8 mouse cellular contexts compared by ENCODE assay signal in the genomic region with DNA sequence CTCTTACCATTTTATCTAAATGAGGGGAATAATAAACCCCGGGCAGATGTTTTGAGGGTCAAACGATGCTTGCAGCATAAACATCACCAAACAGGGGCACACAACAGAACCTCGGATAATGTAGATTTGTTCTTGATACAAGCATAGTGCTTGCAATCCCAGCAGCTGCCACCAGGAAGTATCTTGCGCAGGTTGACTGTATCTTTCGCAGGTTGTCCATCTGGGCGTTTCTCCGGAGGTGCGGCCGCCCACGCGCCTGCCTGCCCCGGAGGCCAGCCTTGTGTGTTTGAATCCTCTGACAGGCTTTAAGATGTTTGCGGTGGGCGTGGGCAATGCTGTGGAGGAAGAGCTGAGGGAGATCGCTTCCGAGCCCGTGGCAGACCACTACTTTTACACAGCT. TPM values are rescaled to one million over a fixed set of nuclear protein-coding genes. Genes with fewer than 3 reads are reported as not detected.
A peak's percentile ranks its signal among the peaks of the same experiment; 100 is the strongest.
DNase-seq lines count a peak whose midpoint lies in the region.

No protein-coding gene starts in this region.

- intact Hi-C loops in heart, postnatal 36 days (cut with DNase I) = no loop called here
- intact Hi-C loops in heart, postnatal 10 days (cut with DNase I) = no loop called here

- peak; percentile 28 for DNase-seq in heart, postnatal 4 days
- no peak for DNase-seq in heart, postnatal 36 days
- peak; percentile 16 for DNase-seq in urinary bladder, postnatal 25 days (ENCODE audit: low spot score)
- DNase-seq in urinary bladder, adult 2 months (ENCODE audit: low spot score) = no peak
- DNase-seq in induced T-regulatory cell, adult 2 months (ENCODE audit: low read depth) = peak; percentile 82
- DNase-seq in naive thymus-derived CD4-positive, alpha-beta T cell, adult 2 months (ENCODE audit: low read depth) = peak; percentile 75
- no peak for DNase-seq in Muller cell, postnatal 12 days (ENCODE audit: inconsistent ontology term)
- DNase-seq in heart, postnatal 10 days = no peak

RNA-seq across cellular contexts. Expression of a gene that starts 8.3 kb away (rescaled TPM):
- total RNA-seq in heart, postnatal 4 days (2021) = not detected
- total RNA-seq in heart, postnatal 36 days (2021) = not detected
- 0.04 TPM in 1 of 2 replicates, not detected in the other for polyA plus RNA-seq in urinary bladder, adult 2 months (2012; rRNA removed)
- total RNA-seq in heart, postnatal 10 days (2021) = not detected

RNA-seq across cellular contexts. Expression of a gene that starts 39.6 kb away (rescaled TPM):
- 10 to 100 TPM; 10.1 to 13.4 TPM for total RNA-seq in heart, postnatal 4 days (2021)
- total RNA-seq in heart, postnatal 36 days (2021) = 10 to 100 TPM; 20.7 to 27.1 TPM
- 50.5 and 51.9 TPM in 2 replicates for polyA plus RNA-seq in urinary bladder, adult 2 months (2012; rRNA removed)
- 10 to 100 TPM; 13.9 to 16.9 TPM for total RNA-seq in heart, postnatal 10 days (2021)

Comparison
In these comparisons a context has a peak if more than half of its experiments do, and no peak if none do; other contexts are left out.
1. DNase-seq: peak in heart, postnatal 4 days (single experiment), urinary bladder, postnatal 25 days (single experiment), induced T-regulatory cell, adult 2 months (single experiment) and naive thymus-derived CD4-positive, alpha-beta T cell, adult 2 months (single experiment); none in heart, postnatal 36 days (0 of 2), urinary bladder, adult 2 months (single experiment), Muller cell, postnatal 12 days (single experiment) and heart, postnatal 10 days (0 of 2).